Mouse (Mus musculus) embryonic fibroblast, embryonic 13.5 days (primary cell): ENCODE data around the gene Slc25a27. TPM values are rescaled to one million over a fixed set of nuclear protein-coding genes. Genes with fewer than 3 reads are reported as not detected.

Experiments used
- H3K27ac ChIP-seq: 2 replicates; pipeline ENCODE4 v1.5.1; 2012; ENCODE audit warnings: low read length, control low read depth, inconsistent platforms; ENCODE audit not compliant: insufficient read depth
- H3K4me1 ChIP-seq: 2 replicates; pipeline ENCODE4 v1.6.1; 2011; ENCODE audit warnings: low read length; ENCODE audit not compliant: control insufficient read depth, insufficient read depth
- H3K4me3 ChIP-seq: 2 replicates; pipeline ENCODE4 v1.5.1; 2011; ENCODE audit warnings: mild to moderate bottlenecking, control low read depth, low read length; ENCODE audit not compliant: insufficient read depth
- CTCF ChIP-seq: IDR thresholded peaks from 2 replicates; pipeline ENCODE4 v1.5.1; 2011; ENCODE audit warnings: mild to moderate bottlenecking, control low read depth, low read length, moderate library complexity, borderline replicate concordance; ENCODE audit not compliant: insufficient read depth
- POLR2A ChIP-seq: IDR thresholded peaks from 2 replicates; pipeline ENCODE4 v1.6.1; 2011; ENCODE audit warnings: low read depth, mild to moderate bottlenecking, control low read depth, low read length, moderate library complexity
- polyA plus RNA-seq: library from polyadenylated mRNA; stranded (reverse); fragments of >200 nt; gene quantifications from 2 replicates; pipeline ENCODE4 v1.2.4, GENCODE M21; 2011; ENCODE audit warnings: low read depth; ENCODE audit not compliant: missing spikeins, insufficient read length

The Slc25a27 gene
- polyA plus RNA-seq, 1 experiment = 2.7 TPM

GRCm38 (mm10) chr17:43629026-43629495 is 38.0 kb downstream of the Slc25a27 start:
- Histone ChIP-seq H3K4me3 (no peak overlapping the region), H3K4me1 (no peaks in the 10 kb centered on the region), H3K27ac (no peak overlapping the region)
- TF ChIP-seq CTCF (no peak), POLR2A (no peak)

GRCm38 (mm10) chr17:43628246-43628645 is 38.8 kb downstream of the Slc25a27 start:
- H3K4me1 ChIP-seq = no peaks in the 10 kb centered on the region

DNA sequence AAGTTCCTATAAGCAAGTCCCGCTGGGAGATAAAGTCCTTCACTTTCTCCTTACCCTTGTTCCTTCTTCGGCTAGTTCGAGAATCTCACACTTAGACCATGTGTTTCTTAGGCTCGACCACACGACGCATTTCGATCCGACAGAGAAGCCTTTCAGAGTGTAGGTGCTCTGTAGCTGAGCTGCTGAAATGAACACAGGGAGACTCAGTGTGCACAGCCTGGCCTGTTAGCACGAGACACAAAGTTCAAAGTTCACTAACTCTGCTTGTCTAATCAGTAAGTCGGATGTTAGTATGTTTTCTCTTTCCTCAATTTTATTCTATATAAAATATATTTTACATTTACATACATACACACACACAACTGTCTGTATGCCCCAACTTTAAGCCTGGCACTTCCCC is 44.9 kb downstream of the Slc25a27 start:
- H3K27ac ChIP-seq = no peak overlapping the region
- H3K4me3 ChIP-seq = no peak overlapping the region
- peaks cover 12% of the 10 kb centered on the region for H3K4me1 ChIP-seq
- no peak for TF ChIP-seq CTCF
- no peak for TF ChIP-seq POLR2A

More at GRCm38 (mm10) chr17:43628246-43628645, 38.8 kb downstream of the Slc25a27 start:
- H3K4me3 ChIP-seq = no peak overlapping the region
- H3K27ac ChIP-seq = no peak overlapping the region
- TF ChIP-seq CTCF (no peak), POLR2A (no peak)

- Histone ChIP-seq H3K4me1 (peaks cover 12% of the 10 kb centered on the region), H3K4me3 (no peak overlapping the region), H3K27ac (no peak overlapping the region)
- no peak for TF ChIP-seq CTCF
- TF ChIP-seq POLR2A = no peak
Observed at GRCm38 (mm10) chr17:43619156-43619555, 47.9 kb downstream of the Slc25a27 start.

DNA sequence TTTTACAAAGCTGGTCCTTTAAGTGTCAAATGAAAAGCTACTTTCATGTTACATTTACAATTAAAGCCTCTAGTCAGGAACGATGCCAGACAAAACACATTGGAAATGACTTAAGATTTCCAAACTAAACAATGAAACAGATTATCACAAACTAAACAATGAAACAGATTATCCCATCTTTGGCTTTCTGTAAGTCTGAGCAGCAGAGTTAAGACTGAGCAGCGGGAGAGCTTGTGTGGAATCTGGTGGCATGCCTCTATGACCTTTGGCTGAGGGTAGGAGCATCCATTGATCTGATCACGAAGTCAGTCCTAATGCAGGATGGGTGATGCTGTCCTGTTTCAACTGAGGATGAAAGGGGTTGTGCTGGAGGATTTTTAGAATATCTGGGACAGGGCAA is 54.8 kb downstream of the Slc25a27 start:
- Histone ChIP-seq H3K4me3 (no peak overlapping the region), H3K27ac (no peak overlapping the region), H3K4me1 (no peaks in the 10 kb centered on the region)
- no peak for TF ChIP-seq POLR2A

- no peak for TF ChIP-seq POLR2A
- peak; percentile 14; the same call in 1 of the 2 replicates for TF ChIP-seq CTCF
- Histone ChIP-seq H3K4me1 (no peaks in the 10 kb centered on the region), H3K27ac (no peak overlapping the region), H3K4me3 (no peak overlapping the region)
Observed at GRCm38 (mm10) chr17:43611586-43611985, 55.4 kb downstream of the Slc25a27 start.

DNA sequence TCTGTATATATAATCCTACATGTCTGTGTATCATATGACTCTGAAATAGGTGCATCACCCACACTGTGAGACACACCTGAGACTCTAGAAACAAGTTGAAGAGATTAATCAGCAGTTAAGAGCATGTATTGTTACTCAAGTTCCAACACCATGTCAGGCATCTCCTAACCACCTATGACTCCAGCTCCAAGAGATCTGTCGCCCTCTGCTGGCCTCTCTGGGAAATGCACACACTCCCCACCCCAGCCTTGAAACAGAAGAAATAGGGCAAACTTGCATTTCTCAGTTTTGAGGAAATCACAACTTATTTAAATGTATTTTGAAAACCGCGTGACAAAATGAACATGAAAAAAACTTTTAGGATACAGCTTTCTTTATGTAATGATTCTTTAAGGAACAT is 60.3 kb downstream of the Slc25a27 start:
- Histone ChIP-seq H3K27ac (no peak overlapping the region), H3K4me3 (no peak overlapping the region), H3K4me1 (no peaks in the 10 kb centered on the region)
- TF ChIP-seq CTCF (peak; percentile 76), POLR2A (no peak)

DNA sequence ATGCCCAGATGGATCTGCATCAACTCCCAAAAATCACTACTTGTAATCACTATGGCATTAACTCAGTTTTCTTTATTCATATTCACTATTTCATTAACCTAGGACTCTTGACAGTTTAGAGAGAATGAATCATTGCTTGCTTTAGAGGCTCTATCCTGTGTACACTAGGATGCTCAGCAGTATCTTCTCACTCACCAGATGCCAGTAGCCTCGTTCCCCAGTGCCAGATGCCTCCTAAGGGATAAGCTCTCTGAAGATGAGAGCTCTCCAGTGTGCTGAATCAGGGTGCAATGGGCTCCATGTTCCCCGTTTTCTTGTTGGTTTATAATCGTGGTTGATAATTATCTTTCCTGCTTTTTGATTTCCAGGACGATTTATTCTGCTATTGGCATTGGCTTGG is 68.3 kb downstream of the Slc25a27 start:
- Histone ChIP-seq H3K4me1 (no peaks in the 10 kb centered on the region; the same call in 1 of the 2 replicates), H3K4me3 (no peak overlapping the region), H3K27ac (no peak overlapping the region)
- TF ChIP-seq CTCF (no peak), POLR2A (no peak)

GRCm38 (mm10) chr17:43597742-43598141 is 69.3 kb downstream of the Slc25a27 start:
- Histone ChIP-seq H3K4me3 (no peak overlapping the region), H3K4me1 (no peaks in the 10 kb centered on the region; the same call in 1 of the 2 replicates), H3K27ac (no peak overlapping the region)
- TF ChIP-seq POLR2A (no peak), CTCF (no peak)

- peaks cover 4% of the 10 kb centered on the region; the same call in 1 of the 2 replicates for H3K4me1 ChIP-seq
- H3K27ac ChIP-seq = no peak overlapping the region
- TF ChIP-seq POLR2A (no peak), CTCF (no peak)
- H3K4me3 ChIP-seq = no peak overlapping the region
Observed at GRCm38 (mm10) chr17:43592296-43593291, 74.4 kb downstream of the Slc25a27 start.

Other genes starting within 250 kb of the Slc25a27 start
- gene Mep1a, start 164.4 kb downstream of the Slc25a27 start, polyA plus RNA-seq = not detected in 2 replicates
- 0.38 TPM in 1 of 2 replicates, not detected in the other for gene Ankrd66, start 123.6 kb downstream of the Slc25a27 start, polyA plus RNA-seq
- gene Pla2g7, start 99.1 kb downstream of the Slc25a27 start, polyA plus RNA-seq = 38.7 and 58.4 TPM in 2 replicates
- gene Tdrd6, start 36.9 kb downstream of the Slc25a27 start, polyA plus RNA-seq = not detected in 2 replicates
- 4.6 and 6.4 TPM in 2 replicates for gene Cyp39a1, start 211 bp upstream of the Slc25a27 start, polyA plus RNA-seq
- gene Rcan2, start 134.1 kb upstream of the Slc25a27 start, polyA plus RNA-seq = 20.4 and 31.5 TPM in 2 replicates